Mouse (Mus musculus) gastrocnemius, adult 2 months (tissue): Measurements from ENCODE around the gene Nucb1. TPM values are rescaled to one million over a fixed set of nuclear protein-coding genes. Genes with fewer than 3 reads are reported as not detected.

Experiments
- DNase-seq: peaks from one replicate; pipeline ENCODE4 v3.0.0; 2022
- H3K27ac ChIP-seq: fragments of 200-600 bp; 2 replicates; pipeline ENCODE4 v1.8.1; 2022; ENCODE audit warnings: mild to moderate bottlenecking
- H3K4me3 ChIP-seq: fragments of 200-600 bp; 2 replicates; pipeline ENCODE4 v1.8.1; 2022; ENCODE audit warnings: mild to moderate bottlenecking, moderate library complexity
- CTCF ChIP-seq: fragments of 200-600 bp; IDR thresholded peaks from 2 replicates; pipeline ENCODE4 v1.8.1; 2022; ENCODE audit warnings: antibody characterized with exemption, mild to moderate bottlenecking, moderate library complexity
- intact Hi-C: fragments of 180-260 bp; cut with DNase I; formaldehyde crosslinking; loops from one replicate; pipeline ENCODE4 v1.15.1; 2025
- microRNA-seq: library from miRNA; unstranded; fragments of <30 nt; microRNA quantifications from one replicate; pipeline ENCODE4 v1.2.0, GENCODE M21; 2021
- total RNA-seq, 2 experiments: library from RNA; stranded (reverse); gene quantifications; 2 replicates each; pipeline ENCODE4 v1.2.3; 2021

The Nucb1 gene
- total RNA-seq, 2 experiments from 2014 or later, result 55.1 to 61.8 TPM

DNA sequence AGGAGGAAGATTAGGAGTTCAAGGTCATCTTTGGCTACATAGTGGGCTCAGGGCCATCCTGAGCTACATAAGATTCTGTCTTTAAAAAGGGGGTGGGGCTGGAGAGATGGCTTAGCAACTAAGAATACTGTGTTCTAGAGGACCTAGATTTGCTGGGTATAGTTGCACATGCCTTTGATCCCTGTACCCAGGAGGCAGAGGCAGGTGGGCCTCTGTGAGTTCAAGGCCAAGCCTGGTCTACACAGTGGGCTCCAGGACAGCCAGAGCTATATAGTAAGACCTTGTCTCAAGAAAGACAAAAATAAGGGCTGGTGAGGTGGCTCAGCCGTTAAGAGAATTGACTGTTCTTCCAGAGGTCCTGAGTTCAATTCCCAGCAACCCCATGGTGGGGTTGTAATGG is 60.2 kb downstream of the Nucb1 start:
- no peak for TF ChIP-seq CTCF
- intact Hi-C loops, result no loop called here
- no peak for DNase-seq

DNA sequence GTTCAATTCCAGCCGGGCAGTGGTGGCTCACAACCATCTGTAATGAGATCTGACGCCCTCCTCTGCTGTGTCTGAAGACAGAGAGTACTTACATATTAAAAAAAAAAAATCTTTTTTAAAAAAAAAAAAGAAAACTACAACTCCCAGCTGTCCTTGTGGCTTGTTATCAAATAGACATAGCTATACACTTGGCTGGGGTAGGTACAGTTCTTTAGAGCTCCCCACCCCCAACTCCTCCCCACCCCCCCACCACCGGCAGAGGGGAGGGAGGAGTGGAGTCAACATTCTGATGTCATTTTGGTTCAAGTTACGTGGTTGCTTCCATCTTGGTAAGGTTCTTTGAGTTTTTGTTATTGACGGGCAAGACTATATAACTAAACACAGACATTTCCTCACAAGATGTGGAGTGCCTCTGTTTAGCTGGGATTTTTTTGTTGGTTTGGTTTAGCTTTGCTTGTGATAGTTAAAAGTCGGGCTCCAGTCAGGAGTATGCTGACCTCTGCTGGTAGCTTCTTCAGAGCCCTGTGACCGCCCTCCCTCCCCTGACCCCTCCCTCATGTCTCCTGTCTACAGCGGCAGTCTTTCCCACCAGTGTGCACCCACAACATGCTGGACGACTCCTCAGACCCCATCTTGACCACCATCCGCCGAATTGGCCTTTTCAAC is 62.7 kb downstream of the Nucb1 start:
- TF ChIP-seq CTCF, result peak; percentile 73
- intact Hi-C loops, result no loop called here
- Histone ChIP-seq H3K4me3 (peak overlapping the region; percentile 48), H3K27ac (peak overlapping the region; percentile 93)
- peak; percentile 46 for DNase-seq

More for the DNA sequence above, 60.2 kb downstream of the Nucb1 start:
- Histone ChIP-seq H3K4me3 (no peak overlapping the region), H3K27ac (no peak overlapping the region)

DNA sequence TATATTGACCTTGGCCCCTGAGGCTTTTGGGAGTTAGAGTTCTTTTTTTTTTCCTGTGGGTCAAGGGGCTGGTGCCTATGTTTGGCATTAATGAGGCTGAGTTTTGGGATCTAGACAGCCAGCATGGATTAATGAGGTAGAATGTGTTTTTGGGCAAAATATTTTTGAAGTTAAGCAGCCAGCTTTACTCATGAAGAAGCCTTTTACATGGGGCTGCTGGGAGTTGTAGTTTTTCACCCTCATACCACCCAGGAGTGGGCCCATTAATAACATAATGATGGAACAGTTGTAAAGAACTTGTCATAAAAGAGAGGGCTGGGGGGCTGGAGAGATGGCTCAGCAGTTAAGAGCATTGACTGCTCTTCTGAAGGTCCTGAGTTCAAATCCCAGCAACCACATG is 63.6 kb downstream of the Nucb1 start:
- Histone ChIP-seq H3K4me3 (no peak overlapping the region), H3K27ac (peak overlapping the region; percentile 93)
- intact Hi-C loops, result no loop called here
- no peak for TF ChIP-seq CTCF
- no peak for DNase-seq

DNA sequence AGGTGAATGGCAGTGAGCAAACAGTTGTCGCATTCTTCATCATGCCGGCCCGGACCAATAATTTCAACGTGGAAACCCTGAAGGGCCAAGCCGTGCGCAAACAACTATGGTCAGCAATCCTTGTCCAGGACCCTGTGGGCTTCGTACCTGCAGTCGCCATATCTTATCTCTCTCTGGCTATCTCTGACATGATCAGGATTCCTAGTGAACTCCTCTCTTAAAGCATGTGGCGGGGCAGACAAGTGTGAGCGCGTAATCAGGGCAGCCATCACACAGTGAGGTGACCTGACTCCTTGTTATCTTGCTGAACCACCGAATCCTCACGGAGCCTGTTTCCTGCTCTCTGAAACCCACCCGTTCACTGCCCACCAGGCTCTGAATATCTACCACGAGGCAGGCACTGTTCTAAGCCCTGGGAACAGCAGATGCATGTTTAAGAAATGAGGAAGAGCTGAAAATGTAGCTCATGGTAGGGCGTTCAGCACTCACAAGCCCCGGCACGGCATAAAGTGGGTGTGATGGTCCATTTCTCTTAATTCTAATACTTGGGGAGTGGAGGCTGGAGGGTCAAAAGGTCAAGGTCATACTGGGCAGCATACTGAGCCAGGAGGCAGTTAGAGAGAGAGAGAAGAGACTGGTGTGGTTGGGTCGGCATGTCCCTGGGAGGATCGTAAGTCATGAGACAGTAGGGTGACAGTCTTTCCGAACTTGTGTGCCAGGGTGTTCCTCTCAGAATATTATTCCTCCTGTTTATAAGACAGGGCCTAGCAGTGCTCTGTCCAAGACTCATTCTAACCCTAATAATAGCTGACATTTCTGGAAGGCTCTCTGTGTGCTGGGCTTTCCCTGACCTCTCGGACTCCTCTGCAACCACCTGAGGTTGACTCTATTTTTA is 66.4 kb downstream of the Nucb1 start:
- TF ChIP-seq CTCF, result no peak
- peak; percentile 61 for DNase-seq
- intact Hi-C loops, result no loop called here
- Histone ChIP-seq H3K27ac (peak overlapping the region; percentile 93), H3K4me3 (peak overlapping the region; percentile 33)

Small RNAs within 50 kb of the gene (microRNA-seq; reads per million reads assigned to microRNA genes)
- gene Gm22133, result not detected

Other genes starting within 250 kb of the Nucb1 start
- not detected for gene Slc6a21, start 232.9 kb downstream of the Nucb1 start, total RNA-seq
- gene Trpm4, start 176.6 kb downstream of the Nucb1 start, total RNA-seq, result 10 to 100 TPM; 33.9 to 34.7 TPM
- 1,000 to 10,000 TPM in 1 of 2 experiments, 100 to 1,000 TPM in 1; 818 to 1,018 TPM for gene Hrc, start 175.1 kb downstream of the Nucb1 start, total RNA-seq
- under 1 TPM; 0.08 to 0.10 TPM for gene Ppfia3, start 143.4 kb downstream of the Nucb1 start, total RNA-seq
- gene Lin7b, start 139.8 kb downstream of the Nucb1 start, total RNA-seq, result not detected
- 10 to 100 TPM; 87.9 to 90.7 TPM for gene Snrnp70, start 114.7 kb downstream of the Nucb1 start, total RNA-seq
- gene Kcna7, start 104.8 kb downstream of the Nucb1 start, total RNA-seq, result 10 to 100 TPM; 68.4 to 95.8 TPM
- 1 to 10 TPM; 3.6 to 4.9 TPM for gene Ntf5, start 96.7 kb downstream of the Nucb1 start, total RNA-seq
- gene Lhb, start 89.6 kb downstream of the Nucb1 start, total RNA-seq, result under 1 TPM; 0.51 to 0.73 TPM
- gene Gys1, start 75.6 kb downstream of the Nucb1 start, total RNA-seq, result 100 to 1,000 TPM; 279 to 365 TPM
- 10 to 100 TPM; 18.2 to 28.1 TPM for gene Ruvbl2, start 72.3 kb downstream of the Nucb1 start, total RNA-seq
- 100 to 1,000 TPM; 122 to 149 TPM for gene Ftl1, start 50.5 kb downstream of the Nucb1 start, total RNA-seq
- gene Bax, start 43.5 kb downstream of the Nucb1 start, total RNA-seq, result 10 to 100 TPM; 17.6 to 18.4 TPM
- under 1 TPM in 1 of 2 experiments, not detected in 1; 0.39 TPM for gene Tulp2, start 28.5 kb downstream of the Nucb1 start, total RNA-seq
- gene Gm45808, start 23.6 kb downstream of the Nucb1 start, total RNA-seq, result 1 to 10 TPM; 5.5 to 8.4 TPM
- 10 to 100 TPM; 13.1 to 22.9 TPM for gene Dhdh, start 21.6 kb downstream of the Nucb1 start, total RNA-seq
- gene Ppp1r15a, start 15.9 kb upstream of the Nucb1 start, total RNA-seq, result 10 to 100 TPM; 28.3 to 28.5 TPM
- gene Plekha4, start 15.9 kb upstream of the Nucb1 start, total RNA-seq, result 1 to 10 TPM; 3.4 to 3.5 TPM
- gene Hsd17b14, start 44.5 kb upstream of the Nucb1 start, total RNA-seq, result 1 to 10 TPM; 1.0 to 1.3 TPM
- 100 to 1,000 TPM in 1 of 2 experiments, 10 to 100 TPM in 1; 91.4 to 106 TPM for gene Bcat2, start 59.7 kb upstream of the Nucb1 start, total RNA-seq
- gene Fgf21, start 105.1 kb upstream of the Nucb1 start, total RNA-seq, result not detected
- not detected for gene Fut1, start 106.9 kb upstream of the Nucb1 start, total RNA-seq
- under 1 TPM in 1 of 2 experiments, not detected in 1; 0.20 TPM for gene Izumo1, start 111.4 kb upstream of the Nucb1 start, total RNA-seq
- 1 to 10 TPM; 5.7 to 8.0 TPM for gene Rasip1, start 117.1 kb upstream of the Nucb1 start, total RNA-seq
- 10 to 100 TPM; 18.7 to 44.9 TPM for gene Mamstr, start 129.6 kb upstream of the Nucb1 start, total RNA-seq
- gene Fut2, start 156.0 kb upstream of the Nucb1 start, total RNA-seq, result under 1 TPM; 0.14 to 0.28 TPM
- under 1 TPM; 0.20 to 0.50 TPM for gene Ntn5, start 173.6 kb upstream of the Nucb1 start, total RNA-seq
- gene Sec1, start 184.0 kb upstream of the Nucb1 start, total RNA-seq, result under 1 TPM in 1 of 2 experiments, not detected in 1; 0.25 TPM
- 10 to 100 TPM in 1 of 2 experiments, 1 to 10 TPM in 1; 7.7 to 16.4 TPM for gene Car11, start 189.4 kb upstream of the Nucb1 start, total RNA-seq
- 100 to 1,000 TPM in 1 of 2 experiments, 1 to 10 TPM in 1; 8.8 to 105 TPM for gene Dbp, start 194.7 kb upstream of the Nucb1 start, total RNA-seq
- 100 to 1,000 TPM; 451 to 508 TPM for gene Rpl18, start 205.1 kb upstream of the Nucb1 start, total RNA-seq
- 10 to 100 TPM; 14.4 to 15.8 TPM for gene Sphk2, start 207.6 kb upstream of the Nucb1 start, total RNA-seq
- gene Fam83e, start 210.8 kb upstream of the Nucb1 start, total RNA-seq, result under 1 TPM; 0.08 to 0.31 TPM
- not detected for gene Spaca4, start 215.4 kb upstream of the Nucb1 start, total RNA-seq